Mouse (Mus musculus) liver, embryonic 12.5 days (tissue): ENCODE measurements around the gene Ssr2. TPM values are rescaled to one million over a fixed set of nuclear protein-coding genes. Genes with fewer than 3 reads are reported as not detected.
"Not testable (repeated sequence)": the region's sequence is repeated elsewhere in the genome, so short reads cannot be mapped to it uniquely, and the experiment has no call there.

Source experiments
- ATAC-seq: fragments of 200-750 bp; cut with Nextera tagmentation; 2 replicates; pipeline ENCODE4 v1.8.0; 2017; ENCODE audit warnings: moderate number of reproducible peaks, mild to moderate bottlenecking, moderate library complexity
- H3K27ac ChIP-seq: fragments of 300-500 bp; sonication (generic); 2 replicates; pipeline ENCODE4 v1.5.1; 2016; ENCODE audit warnings: mild to moderate bottlenecking
- H3K27me3 ChIP-seq: fragments of 300-500 bp; sonication (generic); replicated peaks from 2 replicates; pipeline ENCODE4 v1.6.1; 2016; ENCODE audit warnings: mild to moderate bottlenecking, moderate library complexity
- H3K36me3 ChIP-seq: fragments of 300-500 bp; sonication (generic); 2 replicates; pipeline ENCODE4 v1.6.1; 2016; ENCODE audit warnings: mild to moderate bottlenecking, moderate library complexity
- H3K4me1 ChIP-seq: fragments of 300-500 bp; sonication (generic); 2 replicates; pipeline ENCODE4 v1.6.1; 2016
- H3K4me2 ChIP-seq: fragments of 300-500 bp; sonication (generic); 2 replicates; pipeline ENCODE4 v1.6.1; 2016; ENCODE audit warnings: mild to moderate bottlenecking, moderate library complexity
- H3K4me3 ChIP-seq: fragments of 300-500 bp; sonication (generic); 2 replicates; pipeline ENCODE4 v1.5.1; 2016; ENCODE audit warnings: mild to moderate bottlenecking, moderate library complexity
- H3K9ac ChIP-seq: fragments of 300-500 bp; sonication (generic); 2 replicates; pipeline ENCODE4 v1.6.1; 2016; ENCODE audit warnings: mild to moderate bottlenecking, moderate library complexity
- H3K9me3 ChIP-seq: fragments of 300-500 bp; sonication (generic); replicated peaks from 2 replicates; pipeline ENCODE4 v1.6.1; 2016; ENCODE audit warnings: mild to moderate bottlenecking, moderate library complexity
- WGBS: fragments of 180-500 bp; shearing (Covaris S2); methylation state at CpG from one replicate; pipeline ENCODE4 v1.1.7; 2016; ENCODE audit not compliant: insufficient replicate concordance; 5-methylcytosine and 5-hydroxymethylcytosine counted together
- polyA plus RNA-seq: library from polyadenylated mRNA; unstranded; fragments of >200 nt; fragmentation: Nextera tagmentation; extraction: Ambion mirVana; gene quantifications from 2 replicates; pipeline ENCODE4 v1.2.1, GENCODE M21; 2016

Gene Ssr2
- polyA plus RNA-seq, 1 experiment from 2014 or later: 177 TPM

DNA sequence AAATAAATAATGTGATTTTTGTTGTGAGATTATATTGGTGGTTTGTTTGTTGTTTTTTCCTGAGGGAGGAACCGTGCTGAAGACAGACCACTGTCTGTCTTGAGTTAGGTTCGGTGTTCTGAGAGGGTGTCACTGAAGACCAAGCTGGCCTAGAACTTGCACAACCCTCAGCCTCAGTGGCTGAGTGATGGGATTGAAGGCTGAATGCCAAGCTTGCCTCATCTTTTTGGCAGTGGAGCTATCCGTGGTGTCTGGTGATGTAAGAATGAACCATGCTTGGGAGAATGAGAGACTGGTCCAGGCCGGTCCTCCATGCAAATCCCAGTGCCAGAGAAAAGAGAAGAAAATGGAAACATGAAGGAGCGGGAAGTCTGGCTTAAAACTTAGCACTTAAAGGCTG, 6.0 kb upstream of the Ssr2 start:
- H3K4me3 ChIP-seq: no peak overlapping the region
- 74% methylated on average over 5 of the region's 5 CpGs for WGBS
- no peaks in the 10 kb centered on the region for H3K9me3 ChIP-seq
- H3K36me3 ChIP-seq: peaks cover 58% of the 10 kb centered on the region
- no peaks in the 10 kb centered on the region for H3K27me3 ChIP-seq
- H3K9ac ChIP-seq: no peak overlapping the region
- ATAC-seq: peak; percentile 26; the same call in 1 of the 2 replicates
- H3K4me1 ChIP-seq: peaks cover 9% of the 10 kb centered on the region
- peak overlapping the region; percentile 65 for H3K27ac ChIP-seq
- no peak overlapping the region for H3K4me2 ChIP-seq

DNA sequence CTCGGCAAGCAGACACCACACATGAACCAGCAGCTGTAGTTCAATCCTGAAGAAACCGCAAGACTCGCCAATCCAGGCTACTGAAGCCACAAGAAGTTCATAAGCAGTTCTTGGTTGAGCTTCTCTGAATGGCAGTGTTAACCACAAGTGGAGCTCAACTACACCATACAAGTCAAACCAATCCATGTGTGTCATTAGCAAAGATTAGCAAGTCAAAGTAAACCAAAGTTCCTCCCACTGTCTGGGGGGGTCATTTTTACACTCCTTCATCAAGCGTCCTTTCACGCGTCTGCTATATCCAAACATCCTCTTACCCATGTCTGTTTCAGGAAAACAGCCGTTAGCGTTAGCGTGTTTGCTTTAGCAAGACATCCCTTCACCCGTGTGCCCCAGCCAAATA, 5.3 kb upstream of the Ssr2 start:
- Histone ChIP-seq H3K4me2 (no peak overlapping the region), H3K27me3 (peaks cover under 1% of the 10 kb centered on the region; the same call in 1 of the 2 replicates), H3K4me1 (peaks cover 9% of the 10 kb centered on the region), H3K36me3 (peaks cover 52% of the 10 kb centered on the region), H3K9me3 (no peaks in the 10 kb centered on the region), H3K4me3 (no peak overlapping the region), H3K27ac (no peak overlapping the region), H3K9ac (no peak overlapping the region)
- 82% methylated on average over 10 of the region's 10 CpGs for WGBS
- ATAC-seq: no peak

DNA sequence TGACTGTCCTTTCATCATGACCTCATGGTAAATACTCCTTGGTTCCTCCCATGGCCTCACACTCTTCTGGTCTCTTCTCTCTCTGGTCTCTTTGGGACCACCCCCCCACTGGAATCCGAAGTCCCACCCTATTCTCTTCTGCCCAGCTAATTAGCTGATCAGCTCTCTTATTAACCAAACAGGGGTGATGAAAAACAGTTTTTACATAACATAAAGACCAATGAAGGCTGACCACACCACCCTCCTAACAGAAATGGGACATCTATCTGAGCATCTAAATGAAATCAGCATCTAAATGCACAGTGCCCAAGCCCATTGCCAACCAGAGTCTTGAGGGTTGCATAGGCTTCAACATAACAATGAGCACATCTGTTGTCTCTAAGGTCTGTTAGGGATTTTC, 3.8 kb upstream of the Ssr2 start:
- no peak overlapping the region for H3K4me2 ChIP-seq
- no peak overlapping the region for H3K4me3 ChIP-seq
- no peak for ATAC-seq
- no peaks in the 10 kb centered on the region for H3K9me3 ChIP-seq
- H3K9ac ChIP-seq: no peak overlapping the region
- peaks cover 6% of the 10 kb centered on the region for H3K27me3 ChIP-seq
- H3K36me3 ChIP-seq: peaks cover 36% of the 10 kb centered on the region
- H3K27ac ChIP-seq: no peak overlapping the region
- WGBS: 50% methylated on average over 1 of the region's 1 CpGs
- peaks cover 9% of the 10 kb centered on the region for H3K4me1 ChIP-seq

DNA sequence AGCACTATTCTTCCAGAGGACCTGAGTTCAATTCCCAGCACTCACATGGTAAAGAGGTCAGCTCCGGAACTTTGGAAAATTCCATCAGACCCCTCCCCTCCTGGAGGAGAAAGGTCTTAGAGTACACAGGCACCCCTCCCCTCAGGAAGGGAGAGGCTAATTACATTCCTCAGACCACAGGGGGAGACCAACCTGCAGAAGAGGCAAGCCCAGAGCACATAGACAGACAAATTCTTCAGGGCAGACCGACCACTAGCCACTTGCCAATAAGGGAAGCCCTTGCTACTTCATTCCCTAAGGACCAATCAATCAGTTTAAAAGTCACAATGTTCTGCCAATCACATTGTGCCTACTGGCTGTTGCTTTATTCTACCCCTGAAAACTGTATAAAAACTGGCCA, 2.8 kb upstream of the Ssr2 start:
- H3K9ac ChIP-seq: no peak overlapping the region
- peaks cover 27% of the 10 kb centered on the region for H3K36me3 ChIP-seq
- no peak overlapping the region for H3K4me3 ChIP-seq
- H3K27me3 ChIP-seq: peaks cover 6% of the 10 kb centered on the region
- H3K27ac ChIP-seq: no peak overlapping the region
- 48% methylated on average over 2 of the region's 2 CpGs for WGBS
- H3K4me1 ChIP-seq: peaks cover 9% of the 10 kb centered on the region
- ATAC-seq: no peak
- no peaks in the 10 kb centered on the region for H3K9me3 ChIP-seq
- H3K4me2 ChIP-seq: no peak overlapping the region

DNA sequence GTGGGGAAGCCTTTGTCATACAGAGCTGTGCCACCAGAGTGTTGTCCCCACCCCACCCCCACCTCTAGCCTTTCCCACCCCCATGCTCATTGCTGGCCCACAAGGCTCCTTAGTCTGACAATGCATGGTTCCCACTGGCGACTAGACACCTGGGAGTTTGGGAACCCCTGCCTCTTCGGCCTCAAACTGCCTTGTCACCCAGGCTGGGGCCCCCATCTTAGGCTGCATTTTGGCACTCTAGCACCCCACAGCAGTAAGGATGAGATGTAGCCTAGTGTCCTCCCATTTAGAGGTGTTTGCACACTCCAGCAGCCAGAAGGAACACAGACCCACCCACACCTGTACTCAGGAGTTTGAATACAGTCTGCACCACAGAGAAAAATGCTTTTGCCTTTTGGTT, 1.9 kb upstream of the Ssr2 start:
- no peak for ATAC-seq
- H3K4me3 ChIP-seq: no peak overlapping the region
- no peak overlapping the region for H3K4me2 ChIP-seq
- WGBS: 69% methylated on average over 2 of the region's 2 CpGs
- no peak overlapping the region for H3K27ac ChIP-seq
- H3K36me3 ChIP-seq: peaks cover 17% of the 10 kb centered on the region
- H3K9me3 ChIP-seq: no peaks in the 10 kb centered on the region
- H3K4me1 ChIP-seq: peaks cover 5% of the 10 kb centered on the region
- H3K9ac ChIP-seq: no peak overlapping the region
- H3K27me3 ChIP-seq: peaks cover 6% of the 10 kb centered on the region

DNA sequence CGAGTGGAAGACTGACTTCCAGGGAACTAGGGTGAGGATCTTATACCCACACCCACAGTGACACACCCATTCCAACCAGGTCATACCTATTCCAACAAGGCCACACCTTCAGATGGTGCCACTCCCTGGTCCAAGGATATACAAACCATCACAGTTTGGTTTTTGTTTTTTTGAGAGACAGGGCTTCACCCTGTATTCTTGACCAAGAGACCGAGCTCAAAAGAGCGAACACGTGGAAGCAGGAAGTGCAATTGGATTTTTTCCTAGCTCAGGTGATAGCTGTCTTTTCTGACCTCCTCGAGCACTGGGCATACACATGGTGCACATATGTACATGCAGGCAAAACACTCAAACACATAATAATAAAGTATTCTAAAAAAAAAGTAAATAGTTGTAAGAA, 2.2 kb downstream of the Ssr2 start:
- not testable (repeated sequence) for H3K9ac ChIP-seq
- WGBS: 71% methylated on average over 5 of the region's 5 CpGs

DNA sequence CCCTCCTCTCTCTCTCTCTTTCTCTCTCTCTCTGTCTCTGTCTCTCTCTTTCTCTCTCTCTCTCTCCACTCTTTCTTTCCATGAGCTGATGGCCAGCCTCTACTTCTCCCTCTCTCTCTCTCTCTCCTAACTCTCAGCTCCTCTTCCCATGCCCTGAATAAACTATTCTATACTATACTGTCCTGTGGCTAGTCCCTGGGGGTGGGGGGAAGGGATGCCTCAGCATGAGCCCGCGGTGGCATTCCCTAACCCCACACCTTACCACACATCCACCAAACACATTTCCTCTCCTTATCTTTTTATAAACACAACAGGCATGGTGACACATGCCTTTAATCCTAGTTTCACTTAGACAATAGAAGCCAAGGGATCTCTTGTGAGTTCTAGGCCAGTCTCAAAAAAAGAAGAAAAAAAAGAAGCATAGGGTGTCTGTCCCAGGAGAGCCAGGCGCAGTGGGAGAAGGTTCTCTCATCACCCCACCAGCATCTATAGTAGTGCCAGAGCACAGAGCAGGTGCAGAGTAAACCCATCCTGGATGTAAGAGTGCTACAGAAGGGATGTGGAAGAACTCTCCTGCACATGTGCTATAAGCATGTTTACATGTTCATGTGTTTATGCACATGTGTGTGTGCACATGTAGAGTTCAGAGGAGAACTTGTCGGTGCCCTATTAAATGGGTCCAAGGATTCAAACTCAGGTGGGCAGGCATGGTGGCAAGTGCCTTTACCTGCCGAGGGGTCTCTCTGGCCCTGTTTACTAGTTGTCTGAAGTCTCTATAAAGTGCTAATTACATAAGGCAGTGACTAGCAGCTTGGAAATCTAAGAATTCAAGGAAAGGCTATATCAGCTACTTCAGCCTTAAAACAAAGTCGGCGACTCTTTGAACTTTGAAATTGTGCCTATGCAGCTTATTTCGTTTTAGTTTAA, 3.1 kb downstream of the Ssr2 start:
- Histone ChIP-seq H3K27ac (no peak overlapping the region; the same call in 1 of the 2 replicates), H3K27me3 (peaks cover 6% of the 10 kb centered on the region), H3K36me3 (peaks cover 31% of the 10 kb centered on the region), H3K4me2 (peak overlapping the region; percentile 81), H3K4me3 (peak overlapping the region; percentile 88), H3K4me1 (peaks cover 22% of the 10 kb centered on the region), H3K9ac (peak overlapping the region; percentile 92; the same call in 1 of the 2 replicates), H3K9me3 (no peaks in the 10 kb centered on the region)
- 37% methylated on average over 8 of the region's 8 CpGs for WGBS
- ATAC-seq: no peak

More for the DNA sequence above, 2.2 kb downstream of the Ssr2 start:
- not testable (repeated sequence) for H3K9me3 ChIP-seq, H3K27ac ChIP-seq, H3K4me3 ChIP-seq, H3K27me3 ChIP-seq, ATAC-seq, H3K4me2 ChIP-seq
- Histone ChIP-seq H3K36me3 (peaks cover 22% of the 10 kb centered on the region), H3K4me1 (peaks cover 22% of the 10 kb centered on the region)

DNA sequence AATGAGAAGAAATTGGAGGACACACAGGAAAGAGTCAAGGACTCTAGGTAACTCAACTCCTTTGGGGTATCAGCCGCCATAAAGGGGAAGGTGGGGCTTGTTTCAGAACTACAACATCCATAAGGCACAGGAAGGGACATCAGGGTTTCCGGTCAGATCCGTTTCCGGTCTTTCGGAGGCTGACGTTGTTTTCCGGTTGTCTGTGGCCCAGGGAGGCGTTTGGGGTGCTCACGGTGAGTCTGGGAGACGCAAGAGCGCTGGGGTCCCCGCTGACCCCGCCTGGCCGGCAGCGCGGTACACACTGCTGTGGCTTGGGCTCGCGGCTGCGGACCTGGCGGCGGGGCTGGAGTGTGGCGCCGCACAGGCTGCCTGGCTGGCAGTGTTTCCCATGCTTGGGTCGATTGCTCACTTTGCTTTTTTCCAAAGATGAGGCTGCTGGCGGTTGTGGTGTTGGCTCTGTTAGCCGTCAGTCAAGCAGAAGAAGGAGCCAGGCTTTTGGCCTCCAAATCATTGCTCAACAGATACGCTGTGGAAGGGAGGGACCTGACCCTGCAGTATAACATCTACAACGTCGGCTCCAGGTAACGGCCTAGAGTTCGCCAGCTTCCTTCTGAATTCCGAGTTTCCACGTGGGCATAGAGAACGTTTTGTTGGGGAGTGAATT, 3.9 kb downstream of the Ssr2 start:
- Histone ChIP-seq H3K4me3 (peak overlapping the region; percentile 88), H3K9ac (peak overlapping the region; percentile 92), H3K27ac (peak overlapping the region; percentile 80), H3K4me2 (peak overlapping the region; percentile 81), H3K36me3 (peaks cover 39% of the 10 kb centered on the region), H3K4me1 (peaks cover 22% of the 10 kb centered on the region), H3K27me3 (peaks cover 6% of the 10 kb centered on the region), H3K9me3 (no peaks in the 10 kb centered on the region)
- ATAC-seq: peak; percentile 89
- under 1% methylated on average over 34 of the region's 34 CpGs for WGBS

DNA sequence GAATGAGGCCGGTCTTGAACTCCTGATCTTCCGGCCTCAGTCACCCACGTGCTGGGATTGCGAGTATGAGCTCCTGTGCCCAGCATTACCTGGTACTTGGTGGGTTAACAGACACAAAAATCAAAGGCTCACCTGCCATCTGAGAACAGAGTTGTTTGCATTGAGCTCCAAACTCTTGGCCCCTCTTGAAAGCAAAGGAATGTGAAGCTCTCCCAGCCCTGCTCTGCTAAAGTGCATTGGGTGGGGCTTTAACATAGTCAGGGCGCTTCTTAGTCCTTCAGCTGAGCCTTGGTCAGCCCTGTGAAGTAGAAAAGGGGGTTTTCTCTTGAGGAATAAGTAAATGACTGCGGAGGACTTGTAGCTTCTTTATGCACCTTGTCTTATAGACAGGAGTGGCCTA, 10.1 kb downstream of the Ssr2 start:
- no peak overlapping the region for H3K4me2 ChIP-seq
- H3K27ac ChIP-seq: no peak overlapping the region
- H3K9ac ChIP-seq: no peak overlapping the region
- H3K4me3 ChIP-seq: no peak overlapping the region
- H3K27me3 ChIP-seq: no peaks in the 10 kb centered on the region
- H3K4me1 ChIP-seq: peaks cover 5% of the 10 kb centered on the region
- H3K9me3 ChIP-seq: no peaks in the 10 kb centered on the region
- H3K36me3 ChIP-seq: peaks cover 77% of the 10 kb centered on the region
- WGBS: 90% methylated on average over 6 of the region's 6 CpGs
- no peak for ATAC-seq

DNA sequence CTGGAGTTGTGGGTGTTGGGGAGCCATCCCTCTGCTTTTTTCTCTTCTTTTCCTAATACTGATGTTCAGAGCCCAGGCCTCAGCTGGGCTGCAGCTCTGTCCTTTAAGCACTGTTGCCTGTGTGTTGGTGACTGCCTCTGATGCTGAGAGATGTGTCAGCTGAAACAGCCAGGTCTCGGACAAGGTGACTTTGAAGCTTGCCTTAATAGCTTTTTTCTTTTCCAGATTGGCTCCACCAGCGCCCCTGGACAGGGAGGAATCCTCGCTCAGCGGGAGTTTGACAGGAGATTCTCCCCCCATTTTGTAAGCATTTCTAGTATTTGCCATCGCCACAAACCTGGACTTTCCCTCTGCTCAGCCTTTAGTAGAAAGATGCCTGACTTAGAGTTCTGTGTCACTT, 11.0 kb downstream of the Ssr2 start:
- H3K27ac ChIP-seq: no peak overlapping the region
- ATAC-seq: no peak
- H3K9ac ChIP-seq: no peak overlapping the region
- peaks cover 2% of the 10 kb centered on the region; the same call in 1 of the 2 replicates for H3K4me1 ChIP-seq
- WGBS: 86% methylated on average over 5 of the region's 5 CpGs
- no peaks in the 10 kb centered on the region for H3K9me3 ChIP-seq
- H3K27me3 ChIP-seq: no peaks in the 10 kb centered on the region
- H3K4me3 ChIP-seq: no peak overlapping the region
- H3K4me2 ChIP-seq: no peak overlapping the region
- H3K36me3 ChIP-seq: peaks cover 68% of the 10 kb centered on the region

DNA sequence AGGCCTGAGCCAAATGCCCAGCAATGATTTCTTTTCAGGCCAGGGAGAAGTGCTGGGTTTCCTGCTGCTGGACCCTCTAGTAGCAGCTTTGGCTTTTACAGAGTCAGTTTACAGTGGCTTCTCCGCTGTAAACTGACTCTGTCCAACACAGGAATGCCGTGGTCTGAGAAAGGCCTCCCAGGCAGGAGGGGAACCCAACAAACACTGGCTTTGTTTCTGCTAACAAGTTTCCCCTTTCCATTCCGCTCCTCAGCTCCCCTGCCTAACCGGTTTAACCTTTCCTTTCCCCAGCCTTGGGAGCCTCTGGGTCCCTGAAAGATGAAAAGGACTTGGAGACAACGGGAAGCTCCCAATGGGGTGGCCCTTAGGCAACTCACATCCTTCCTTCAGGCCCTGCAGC, 14.6 kb downstream of the Ssr2 start:
- no peaks in the 10 kb centered on the region for H3K27me3 ChIP-seq
- H3K9ac ChIP-seq: no peak overlapping the region
- 42% methylated on average over 5 of the region's 5 CpGs for WGBS
- H3K9me3 ChIP-seq: no peaks in the 10 kb centered on the region
- no peak overlapping the region for H3K27ac ChIP-seq
- peaks cover 27% of the 10 kb centered on the region for H3K4me1 ChIP-seq
- ATAC-seq: no peak
- no peak overlapping the region for H3K4me3 ChIP-seq
- H3K4me2 ChIP-seq: no peak overlapping the region
- H3K36me3 ChIP-seq: peaks cover 37% of the 10 kb centered on the region

DNA sequence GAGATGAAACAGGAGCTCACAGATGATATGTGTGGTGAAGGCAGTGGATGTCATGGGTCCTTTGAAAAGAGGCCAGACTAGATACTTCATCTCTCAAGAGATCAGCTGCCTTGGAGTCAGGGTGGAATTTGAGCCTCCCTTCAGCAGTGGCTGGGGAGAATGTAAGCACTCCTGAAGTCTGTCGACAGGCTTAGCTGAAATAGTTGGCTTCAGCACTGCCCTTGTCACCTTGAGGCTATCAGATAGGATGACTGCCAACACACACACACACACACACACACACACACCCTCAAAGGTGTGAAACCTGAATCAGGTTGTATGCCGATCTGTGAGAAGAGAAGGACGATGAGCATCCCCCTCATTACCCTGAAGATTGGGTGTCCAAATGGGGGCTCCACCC, 15.4 kb downstream of the Ssr2 start:
- Histone ChIP-seq H3K4me2 (no peak overlapping the region), H3K27me3 (no peaks in the 10 kb centered on the region), H3K36me3 (peaks cover 29% of the 10 kb centered on the region), H3K9ac (no peak overlapping the region), H3K4me3 (no peak overlapping the region), H3K4me1 (peaks cover 27% of the 10 kb centered on the region), H3K27ac (no peak overlapping the region), H3K9me3 (no peaks in the 10 kb centered on the region)
- ATAC-seq: no peak
- 65% methylated on average over 3 of the region's 3 CpGs for WGBS
